In genomic region chr8:105820925-105821324, GRCm38 (mm10) we compare ENCODE assay signal across 10 mouse cellular contexts. TPM values are rescaled to one million over a fixed set of nuclear protein-coding genes. Genes with fewer than 3 reads are reported as not detected.
DNase-seq lines count a peak whose midpoint lies in the region; ATAC-seq lines count a peak whose summit lies in the region.
"Had no signal": no experiment of that assay in that cellular context is flagged by ENCODE, and none has a peak within 500 bp of the region (broad histone marks: within the 10 kb centered on the region; RNA-seq: fewer than 3 reads in every experiment).

No protein-coding gene starts in this region.

- no peak for DNase-seq in hindbrain, embryonic 11.5 days (ENCODE audit: low spot score)
- DNase-seq in heart, postnatal 4 days, result peak; percentile 30
- DNase-seq in left cerebral cortex, postnatal 14 days (ENCODE audit: low spot score in 2 of 2), result no peak
- DNase-seq in neural tube, embryonic 10.5 days (ENCODE audit: extremely low spot score, low spot score), result no peak

- peaks cover 18% of the 10 kb centered on the region for H3K4me1 ChIP-seq in hindbrain, embryonic 15.5 days (replicated peaks)
- peaks cover 2% of the 10 kb centered on the region for H3K4me1 ChIP-seq in hindbrain, embryonic 11.5 days (replicated peaks; ENCODE audit: control insufficient read depth, insufficient read depth, low read length)

- H3K4me2 ChIP-seq in hindbrain, embryonic 15.5 days, result no peak overlapping the region
- no peak overlapping the region for H3K4me2 ChIP-seq in hindbrain, embryonic 11.5 days (replicated peaks; ENCODE audit: low read depth, low read length)
- H3K4me2 ChIP-seq: heart, embryonic 15.5 days; neural tube, embryonic 15.5 days had no signal

- WGBS in hindbrain, embryonic 15.5 days, result 100% methylated on average over 1 of the region's 1 CpGs
- WGBS in hindbrain, embryonic 11.5 days, result 94% methylated on average over 1 of the region's 1 CpGs

- no peak overlapping the region for H3K4me3 ChIP-seq in hindbrain, embryonic 15.5 days
- H3K4me3 ChIP-seq in hindbrain, embryonic 11.5 days (ENCODE audit: low read depth, low read length), result no peak overlapping the region
- H3K4me3 ChIP-seq: heart, embryonic 15.5 days; neural tube, embryonic 15.5 days had no signal

- ATAC-seq in hindbrain, embryonic 15.5 days (ENCODE audit: low FRiP score, low read depth), result 0 out of 2 replicates have a peak, but pooled peaks have one; percentile 31
- no peak for ATAC-seq in hindbrain, embryonic 11.5 days (ENCODE audit: low FRiP score)
- peak; percentile 96 for ATAC-seq in common myeloid progenitor, adult 5-6 weeks (replicated peaks; ENCODE audit: low read depth, poor library complexity, severe bottlenecking)
- peak; percentile 93 for ATAC-seq in megakaryocyte progenitor cell, adult 5-6 weeks (replicated peaks; ENCODE audit: poor library complexity)
- ATAC-seq in cerebellum, adult (ENCODE audit: insufficient number of reproducible peaks, low FRiP score, low TSS enrichment), result no peak

- H3K36me3 ChIP-seq in hindbrain, embryonic 15.5 days, result peaks cover 34% of the 10 kb centered on the region
- peaks cover 10% of the 10 kb centered on the region for H3K36me3 ChIP-seq in hindbrain, embryonic 11.5 days (ENCODE audit: control insufficient read depth, insufficient read depth, low read length)

- intact Hi-C loops in left cerebral cortex, postnatal 14 days (cut with DNase I), result no loop called here

- no peak overlapping the region for H3K9ac ChIP-seq in hindbrain, embryonic 15.5 days
- H3K9ac ChIP-seq in hindbrain, embryonic 11.5 days (ENCODE audit: low read depth, low read length), result no peak overlapping the region
- H3K9ac ChIP-seq: heart, embryonic 15.5 days; neural tube, embryonic 15.5 days had no signal

- no peaks in the 10 kb centered on the region for H3K27me3 ChIP-seq in hindbrain, embryonic 15.5 days
- no peaks in the 10 kb centered on the region for H3K27me3 ChIP-seq in hindbrain, embryonic 11.5 days (ENCODE audit: control insufficient read depth, insufficient read depth, low read length)
- H3K27me3 ChIP-seq: heart, embryonic 15.5 days; neural tube, embryonic 15.5 days had no signal

- H3K27ac ChIP-seq in hindbrain, embryonic 15.5 days (replicated peaks), result no peak overlapping the region
- no peak overlapping the region for H3K27ac ChIP-seq in hindbrain, embryonic 11.5 days (ENCODE audit: low read depth, low read length)
- H3K27ac ChIP-seq: heart, embryonic 15.5 days; neural tube, embryonic 15.5 days had no signal

- no peaks in the 10 kb centered on the region for H3K9me3 ChIP-seq in hindbrain, embryonic 15.5 days
- H3K9me3 ChIP-seq in hindbrain, embryonic 11.5 days (ENCODE audit: control insufficient read depth, low read length), result no peaks in the 10 kb centered on the region
- H3K9me3 ChIP-seq: heart, embryonic 15.5 days; neural tube, embryonic 15.5 days had no signal

RNA-seq across cellular contexts. Expression of gene Ranbp10, which starts 6.2 kb away (rescaled TPM):
- polyA plus RNA-seq in hindbrain, embryonic 15.5 days (2015; fragmentation: Nextera tagmentation; extraction: Ambion mirVana), result 10.7 and 11.7 TPM in 2 replicates
- polyA plus RNA-seq in hindbrain, embryonic 11.5 days (2014; fragmentation: Nextera tagmentation; extraction: Ambion mirVana), result 13.7 and 17.8 TPM in 2 replicates
- 9.4 and 13.4 TPM in 2 replicates for total RNA-seq in common myeloid progenitor, adult 5-6 weeks (2017)
- 10 to 100 TPM; 22.3 to 23.1 TPM for total RNA-seq in heart, postnatal 4 days (2021)
- total RNA-seq in megakaryocyte progenitor cell, adult 5-6 weeks (2015), result 12.6 and 13.2 TPM in 2 replicates
- 7.7 and 9.2 TPM in 2 replicates for total RNA-seq in megakaryocyte progenitor cell, adult 5-6 weeks (2017)
- 10 to 100 TPM; 24.6 to 26.4 TPM for total RNA-seq in left cerebral cortex, postnatal 14 days (2021)

RNA-seq across cellular contexts. Expression of gene Tsnaxip1, which starts 6.6 kb away (rescaled TPM):
- polyA plus RNA-seq in hindbrain, embryonic 15.5 days (2015; fragmentation: Nextera tagmentation; extraction: Ambion mirVana), result 0.62 and 1.1 TPM in 2 replicates
- 1.2 and 1.4 TPM in 2 replicates for polyA plus RNA-seq in hindbrain, embryonic 11.5 days (2014; fragmentation: Nextera tagmentation; extraction: Ambion mirVana)
- not detected in 2 replicates for total RNA-seq in common myeloid progenitor, adult 5-6 weeks (2017)
- total RNA-seq in heart, postnatal 4 days (2021), result not detected
- not detected in 2 replicates for total RNA-seq in megakaryocyte progenitor cell, adult 5-6 weeks (2015)
- total RNA-seq in megakaryocyte progenitor cell, adult 5-6 weeks (2017), result not detected in 2 replicates
- under 1 TPM in 1 of 2 experiments, not detected in 1; 0.18 TPM for total RNA-seq in left cerebral cortex, postnatal 14 days (2021)

RNA-seq across cellular contexts. Expression of gene Cenpt, which starts 32.2 kb away (rescaled TPM):
- 52.2 and 56.9 TPM in 2 replicates for polyA plus RNA-seq in hindbrain, embryonic 15.5 days (2015; fragmentation: Nextera tagmentation; extraction: Ambion mirVana)
- 55.4 TPM in 2 replicates for polyA plus RNA-seq in hindbrain, embryonic 11.5 days (2014; fragmentation: Nextera tagmentation; extraction: Ambion mirVana)
- total RNA-seq in common myeloid progenitor, adult 5-6 weeks (2017), result 13.4 and 16.9 TPM in 2 replicates
- 10 to 100 TPM; 16.8 to 18.4 TPM for total RNA-seq in heart, postnatal 4 days (2021)
- 18.3 and 21.2 TPM in 2 replicates for total RNA-seq in megakaryocyte progenitor cell, adult 5-6 weeks (2015)
- 14.4 and 20.1 TPM in 2 replicates for total RNA-seq in megakaryocyte progenitor cell, adult 5-6 weeks (2017)
- 10 to 100 TPM; 17.6 to 17.7 TPM for total RNA-seq in left cerebral cortex, postnatal 14 days (2021)

RNA-seq across cellular contexts. Expression of gene Thap11, which starts 34.0 kb away (rescaled TPM):
- 54.9 and 56.3 TPM in 2 replicates for polyA plus RNA-seq in hindbrain, embryonic 15.5 days (2015; fragmentation: Nextera tagmentation; extraction: Ambion mirVana)
- 60.5 and 66.7 TPM in 2 replicates for polyA plus RNA-seq in hindbrain, embryonic 11.5 days (2014; fragmentation: Nextera tagmentation; extraction: Ambion mirVana)
- total RNA-seq in common myeloid progenitor, adult 5-6 weeks (2017), result 23.6 and 24.3 TPM in 2 replicates
- total RNA-seq in heart, postnatal 4 days (2021), result 10 to 100 TPM; 26.4 to 29.3 TPM
- total RNA-seq in megakaryocyte progenitor cell, adult 5-6 weeks (2015), result 30.9 and 32.4 TPM in 2 replicates
- total RNA-seq in megakaryocyte progenitor cell, adult 5-6 weeks (2017), result 25.1 and 28.5 TPM in 2 replicates
- total RNA-seq in left cerebral cortex, postnatal 14 days (2021), result 10 to 100 TPM; 34.7 to 38.5 TPM

RNA-seq across cellular contexts. Expression of gene Nutf2, which starts 39.5 kb away (rescaled TPM):
- polyA plus RNA-seq in hindbrain, embryonic 15.5 days (2015; fragmentation: Nextera tagmentation; extraction: Ambion mirVana), result 150 and 157 TPM in 2 replicates
- 256 and 278 TPM in 2 replicates for polyA plus RNA-seq in hindbrain, embryonic 11.5 days (2014; fragmentation: Nextera tagmentation; extraction: Ambion mirVana)
- 50.5 and 55.0 TPM in 2 replicates for total RNA-seq in common myeloid progenitor, adult 5-6 weeks (2017)
- 10 to 100 TPM; 44.7 to 45.7 TPM for total RNA-seq in heart, postnatal 4 days (2021)
- total RNA-seq in megakaryocyte progenitor cell, adult 5-6 weeks (2015), result 261 and 316 TPM in 2 replicates
- total RNA-seq in megakaryocyte progenitor cell, adult 5-6 weeks (2017), result 26.3 and 49.1 TPM in 2 replicates
- total RNA-seq in left cerebral cortex, postnatal 14 days (2021), result 10 to 100 TPM; 33.4 to 35.9 TPM

Comparison
In these comparisons a context has a peak if more than half of its experiments do, and no peak if none do; other contexts are left out.
1. ATAC-seq: peak in hindbrain, embryonic 15.5 days (single experiment), common myeloid progenitor, adult 5-6 weeks (single experiment) and megakaryocyte progenitor cell, adult 5-6 weeks (single experiment); none in hindbrain, embryonic 11.5 days (single experiment) and cerebellum, adult (single experiment).